Mouse (Mus musculus): Measurements from ENCODE around the gene Snai3. TPM values are rescaled to one million over a fixed set of nuclear protein-coding genes. Genes with fewer than 3 reads are reported as not detected.

The Snai3 gene
- polyA plus RNA-seq, 1 experiment = 1.3 TPM

- Histone ChIP-seq H3K36me3 (ENCODE audit: control insufficient read depth, insufficient read depth) (peaks cover 18% of the 10 kb centered on the region), H3ac (ENCODE audit: control insufficient read depth, insufficient read length) (no peak overlapping the region), H3K4me2 (ENCODE audit: low read depth) (no peak overlapping the region), H3K27me3 (ENCODE audit: control insufficient read depth, insufficient read depth, insufficient read length) (no peaks in the 10 kb centered on the region), H3K4me3 (no peak overlapping the region), H3K79me2 (ENCODE audit: control insufficient read depth, insufficient read depth) (no peaks in the 10 kb centered on the region)
- TF ChIP-seq TCF3 (IDR thresholded peaks at IDR 0.05; ENCODE audit: insufficient read length, low read depth) (no peak), E2F4 (IDR thresholded peaks at IDR 0.05; ENCODE audit: insufficient read depth) (no peak), POLR2AphosphoS2 (IDR thresholded peaks at IDR 0.05; ENCODE audit: insufficient read length, low read depth) (no peak), REST (IDR thresholded peaks at IDR 0.05; ENCODE audit: insufficient read depth, insufficient read length) (no peak), SRF (IDR thresholded peaks at IDR 0.05; ENCODE audit: control insufficient read depth, insufficient read length, low read depth) (no peak), CEBPB (IDR thresholded peaks at IDR 0.05; ENCODE audit: insufficient read depth, poor library complexity, severe bottlenecking) (no peak), POLR2A (IDR thresholded peaks at IDR 0.05; ENCODE audit: insufficient read length, low read depth) (no peak), MAX (IDR thresholded peaks at IDR 0.05; ENCODE audit: low read depth) (no peak), TCF12 (IDR thresholded peaks at IDR 0.05; ENCODE audit: insufficient read depth, poor library complexity, severe bottlenecking) (no peak), USF1 (IDR thresholded peaks at IDR 0.05; ENCODE audit: low read depth) (no peak), MYOG (IDR thresholded peaks at IDR 0.05; ENCODE audit: control insufficient read depth in 1 of 3, insufficient read depth in 1 of 3, insufficient read length in 2 of 3, low read depth in 2 of 3) (no peak), MYOD1 (IDR thresholded peaks at IDR 0.05; ENCODE audit: control insufficient read depth in 1 of 3, insufficient read length in 2 of 3, low read depth in 2 of 3) (no peak)
Measured at GRCm38 (mm10) chr8:122436146-122436545, 24.4 kb downstream of the Snai3 start.

- TF ChIP-seq MYOG (IDR thresholded peaks at IDR 0.05; ENCODE audit: control insufficient read depth in 1 of 3, insufficient read depth in 1 of 3, insufficient read length in 2 of 3, low read depth in 2 of 3) (no peak), CEBPB (IDR thresholded peaks at IDR 0.05; ENCODE audit: insufficient read depth, poor library complexity, severe bottlenecking) (no peak), POLR2AphosphoS2 (IDR thresholded peaks at IDR 0.05; ENCODE audit: insufficient read length, low read depth) (no peak), MAX (IDR thresholded peaks at IDR 0.05; ENCODE audit: low read depth) (no peak), SRF (IDR thresholded peaks at IDR 0.05; ENCODE audit: control insufficient read depth, insufficient read length, low read depth) (no peak), USF1 (IDR thresholded peaks at IDR 0.05; ENCODE audit: low read depth) (no peak)
- no peak overlapping the region for H3K4me2 ChIP-seq (ENCODE audit: low read depth)
- no peaks in the 10 kb centered on the region for H3K27me3 ChIP-seq (ENCODE audit: control insufficient read depth, insufficient read depth, insufficient read length)
- no peaks in the 10 kb centered on the region for H3K79me2 ChIP-seq (ENCODE audit: control insufficient read depth, insufficient read depth)
- H3ac ChIP-seq (ENCODE audit: control insufficient read depth, insufficient read length) = no peak overlapping the region
- peaks cover 18% of the 10 kb centered on the region for H3K36me3 ChIP-seq (ENCODE audit: control insufficient read depth, insufficient read depth)
- H3K4me3 ChIP-seq = no peak overlapping the region
Measured at GRCm38 (mm10) chr8:122435375-122435774, 25.2 kb downstream of the Snai3 start.

GRCm38 (mm10) chr8:122433269-122433905 is 27.1 kb downstream of the Snai3 start:
- TF ChIP-seq POLR2A (IDR thresholded peaks at IDR 0.05; ENCODE audit: insufficient read length, low read depth) (no peak), MAX (IDR thresholded peaks at IDR 0.05; ENCODE audit: low read depth) (no peak), TCF3 (IDR thresholded peaks at IDR 0.05; ENCODE audit: insufficient read length, low read depth) (no peak), CEBPB (IDR thresholded peaks at IDR 0.05; ENCODE audit: insufficient read depth, poor library complexity, severe bottlenecking) (no peak), USF1 (IDR thresholded peaks at IDR 0.05; ENCODE audit: low read depth) (no peak), E2F4 (IDR thresholded peaks at IDR 0.05; ENCODE audit: insufficient read depth) (no peak), MYOG (IDR thresholded peaks at IDR 0.05; ENCODE audit: control insufficient read depth in 1 of 3, insufficient read depth in 1 of 3, insufficient read length in 2 of 3, low read depth in 2 of 3) (no peak), SRF (IDR thresholded peaks at IDR 0.05; ENCODE audit: control insufficient read depth, insufficient read length, low read depth) (no peak), TCF12 (IDR thresholded peaks at IDR 0.05; ENCODE audit: insufficient read depth, poor library complexity, severe bottlenecking) (no peak), POLR2AphosphoS2 (IDR thresholded peaks at IDR 0.05; ENCODE audit: insufficient read length, low read depth) (no peak), MYOD1 (IDR thresholded peaks at IDR 0.05; ENCODE audit: control insufficient read depth in 1 of 3, insufficient read length in 2 of 3, low read depth in 2 of 3) (no peak), REST (IDR thresholded peaks at IDR 0.05; ENCODE audit: insufficient read depth, insufficient read length) (no peak)
- H3K4me3 ChIP-seq = no peak overlapping the region

GRCm38 (mm10) chr8:122432443-122433268 is 27.9 kb downstream of the Snai3 start, which contains the start of gene Cyba:
Gene Cyba, minus strand, starts transcription at chr8:122432930.
- H3K27me3 ChIP-seq (ENCODE audit: control insufficient read depth, insufficient read depth, insufficient read length) = no peaks in the 10 kb centered on the region
- peaks cover 14% of the 10 kb centered on the region for H3K36me3 ChIP-seq (ENCODE audit: control insufficient read depth, insufficient read depth)
- TF ChIP-seq TCF3 (IDR thresholded peaks at IDR 0.05; ENCODE audit: insufficient read length, low read depth) (no peak), POLR2AphosphoS2 (IDR thresholded peaks at IDR 0.05; ENCODE audit: insufficient read length, low read depth) (peak; percentile 47)
- no peaks in the 10 kb centered on the region for H3K79me2 ChIP-seq (ENCODE audit: control insufficient read depth, insufficient read depth)
- no peak within 1 kb of the TSS for H3K4me2 ChIP-seq (ENCODE audit: low read depth)
- no peak within 1 kb of the TSS for H3K4me3 ChIP-seq
- no peak within 1 kb of the TSS for H3ac ChIP-seq (ENCODE audit: control insufficient read depth, insufficient read length)

More at GRCm38 (mm10) chr8:122433269-122433905, 27.1 kb downstream of the Snai3 start:
- Histone ChIP-seq H3K36me3 (ENCODE audit: control insufficient read depth, insufficient read depth) (peaks cover 14% of the 10 kb centered on the region), H3K4me2 (ENCODE audit: low read depth) (no peak overlapping the region), H3K27me3 (ENCODE audit: control insufficient read depth, insufficient read depth, insufficient read length) (no peaks in the 10 kb centered on the region), H3ac (ENCODE audit: control insufficient read depth, insufficient read length) (no peak overlapping the region), H3K79me2 (ENCODE audit: control insufficient read depth, insufficient read depth) (no peaks in the 10 kb centered on the region)
